Mouse (Mus musculus): ENCODE data around the gene Lss. TPM values are rescaled to one million over a fixed set of nuclear protein-coding genes. Genes with fewer than 3 reads are reported as not detected.

Gene Lss
- polyA plus RNA-seq, 1 experiment = 111 TPM

DNA sequence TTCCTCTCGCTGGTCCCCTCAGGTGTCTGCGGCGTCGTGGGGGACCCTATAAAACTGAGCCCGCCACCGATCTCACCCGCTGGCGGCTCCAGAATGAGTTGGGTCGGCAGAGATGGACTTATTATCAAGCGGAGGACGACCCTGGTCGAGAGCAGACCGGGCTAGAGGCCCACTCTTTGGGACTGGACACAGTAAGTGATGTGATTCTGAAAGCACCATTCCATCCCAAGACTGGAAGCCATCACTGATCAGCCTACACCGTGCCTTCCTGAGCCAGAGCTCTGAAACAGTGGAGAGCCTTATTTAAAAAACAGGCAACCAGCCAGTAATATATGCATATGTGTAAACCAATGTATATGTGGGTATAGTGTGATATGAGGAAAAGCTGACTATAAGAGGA lies 440 bp downstream of the Lss start:
- peak overlapping the region; percentile 32 for H3K9ac ChIP-seq (ENCODE audit: low read depth, poor library complexity, severe bottlenecking)
- no peak for TF ChIP-seq EP300 (IDR thresholded peaks at IDR 0.05; ENCODE audit: insufficient read depth, low read depth, low read length)
- TF ChIP-seq POLR2A (IDR thresholded peaks at IDR 0.05; ENCODE audit: insufficient read depth, low read length) = no peak
- no peaks in the 10 kb centered on the region for H3K9me3 ChIP-seq (replicated peaks; ENCODE audit: control insufficient read depth, insufficient read depth, low read length, poor library complexity, severe bottlenecking)
- no peaks in the 10 kb centered on the region for H3K27me3 ChIP-seq (ENCODE audit: control insufficient read depth, insufficient read depth, low read length, poor library complexity, severe bottlenecking)
- no peak overlapping the region for H3K27ac ChIP-seq (ENCODE audit: insufficient read depth, low read length)
- H3K4me3 ChIP-seq (ENCODE audit: low read depth, low read length) = peak overlapping the region; percentile 81
- no peaks in the 10 kb centered on the region for H3K4me1 ChIP-seq (ENCODE audit: control insufficient read depth, insufficient read depth, low read length)
- peaks cover 20% of the 10 kb centered on the region for H3K36me3 ChIP-seq (ENCODE audit: control insufficient read depth, insufficient read depth, low read length, poor library complexity, severe bottlenecking)

DNA sequence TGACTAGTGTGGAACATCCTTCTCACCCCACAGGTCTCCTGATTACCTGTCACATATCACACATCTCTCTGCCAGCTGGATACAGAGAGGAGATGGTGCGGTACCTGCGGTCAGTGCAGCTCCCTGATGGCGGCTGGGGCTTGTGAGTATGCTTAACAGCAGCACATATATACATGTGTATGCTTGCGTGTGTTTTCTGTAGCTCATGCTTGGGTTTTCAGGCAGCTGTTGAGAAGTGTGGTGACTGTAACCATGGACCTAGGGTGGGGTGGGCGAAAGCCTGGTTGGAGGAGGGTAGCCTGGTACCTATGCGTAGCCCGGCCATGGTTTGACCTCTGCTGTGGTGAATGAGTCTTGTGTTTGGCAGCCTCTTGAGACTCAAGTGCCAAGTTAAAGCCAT lies 4.1 kb downstream of the Lss start:
- no peaks in the 10 kb centered on the region for H3K27me3 ChIP-seq (ENCODE audit: control insufficient read depth, insufficient read depth, low read length, poor library complexity, severe bottlenecking)
- no peak overlapping the region for H3K27ac ChIP-seq (ENCODE audit: insufficient read depth, low read length)
- no peak overlapping the region for H3K4me3 ChIP-seq (ENCODE audit: low read depth, low read length)
- no peak overlapping the region for H3K9ac ChIP-seq (ENCODE audit: low read depth, poor library complexity, severe bottlenecking)
- no peaks in the 10 kb centered on the region for H3K4me1 ChIP-seq (ENCODE audit: control insufficient read depth, insufficient read depth, low read length)
- peaks cover 28% of the 10 kb centered on the region for H3K36me3 ChIP-seq (ENCODE audit: control insufficient read depth, insufficient read depth, low read length, poor library complexity, severe bottlenecking)
- no peak for TF ChIP-seq EP300 (IDR thresholded peaks at IDR 0.05; ENCODE audit: insufficient read depth, low read depth, low read length)
- TF ChIP-seq CTCF (IDR thresholded peaks at IDR 0.05; ENCODE audit: low read depth, low read length) = no peak
- TF ChIP-seq POLR2A (IDR thresholded peaks at IDR 0.05; ENCODE audit: insufficient read depth, low read length) = no peak
- no peaks in the 10 kb centered on the region for H3K9me3 ChIP-seq (replicated peaks; ENCODE audit: control insufficient read depth, insufficient read depth, low read length, poor library complexity, severe bottlenecking)

DNA sequence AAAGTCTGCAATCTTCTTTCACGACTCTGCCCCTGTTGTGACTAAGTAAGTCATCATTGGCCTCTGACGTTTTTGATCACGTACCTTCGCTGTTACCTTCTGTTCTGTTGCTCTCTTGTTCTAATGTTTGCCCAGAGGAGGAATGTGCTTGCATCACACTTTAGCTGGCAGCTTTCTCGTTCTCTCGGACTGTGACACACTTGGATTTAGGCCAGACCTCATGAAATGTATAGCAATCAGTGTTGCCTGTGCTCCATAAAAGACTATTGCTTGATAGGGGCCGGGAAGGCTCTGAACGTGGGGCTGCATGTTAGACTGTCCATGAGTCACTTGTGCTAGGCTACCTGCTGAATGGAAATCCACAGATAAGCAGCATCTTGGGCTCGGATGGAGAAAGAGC lies 6.2 kb downstream of the Lss start:
- H3K9ac ChIP-seq (ENCODE audit: low read depth, poor library complexity, severe bottlenecking) = no peak overlapping the region
- no peak for TF ChIP-seq EP300 (IDR thresholded peaks at IDR 0.05; ENCODE audit: insufficient read depth, low read depth, low read length)
- no peak for TF ChIP-seq CTCF (IDR thresholded peaks at IDR 0.05; ENCODE audit: low read depth, low read length)
- no peak for TF ChIP-seq POLR2A (IDR thresholded peaks at IDR 0.05; ENCODE audit: insufficient read depth, low read length)
- no peaks in the 10 kb centered on the region for H3K9me3 ChIP-seq (replicated peaks; ENCODE audit: control insufficient read depth, insufficient read depth, low read length, poor library complexity, severe bottlenecking)
- peaks cover 43% of the 10 kb centered on the region for H3K36me3 ChIP-seq (ENCODE audit: control insufficient read depth, insufficient read depth, low read length, poor library complexity, severe bottlenecking)
- H3K27ac ChIP-seq (ENCODE audit: insufficient read depth, low read length) = no peak overlapping the region
- H3K27me3 ChIP-seq (ENCODE audit: control insufficient read depth, insufficient read depth, low read length, poor library complexity, severe bottlenecking) = no peaks in the 10 kb centered on the region
- no peak overlapping the region for H3K4me3 ChIP-seq (ENCODE audit: low read depth, low read length)
- H3K4me1 ChIP-seq (ENCODE audit: control insufficient read depth, insufficient read depth, low read length) = no peaks in the 10 kb centered on the region

DNA sequence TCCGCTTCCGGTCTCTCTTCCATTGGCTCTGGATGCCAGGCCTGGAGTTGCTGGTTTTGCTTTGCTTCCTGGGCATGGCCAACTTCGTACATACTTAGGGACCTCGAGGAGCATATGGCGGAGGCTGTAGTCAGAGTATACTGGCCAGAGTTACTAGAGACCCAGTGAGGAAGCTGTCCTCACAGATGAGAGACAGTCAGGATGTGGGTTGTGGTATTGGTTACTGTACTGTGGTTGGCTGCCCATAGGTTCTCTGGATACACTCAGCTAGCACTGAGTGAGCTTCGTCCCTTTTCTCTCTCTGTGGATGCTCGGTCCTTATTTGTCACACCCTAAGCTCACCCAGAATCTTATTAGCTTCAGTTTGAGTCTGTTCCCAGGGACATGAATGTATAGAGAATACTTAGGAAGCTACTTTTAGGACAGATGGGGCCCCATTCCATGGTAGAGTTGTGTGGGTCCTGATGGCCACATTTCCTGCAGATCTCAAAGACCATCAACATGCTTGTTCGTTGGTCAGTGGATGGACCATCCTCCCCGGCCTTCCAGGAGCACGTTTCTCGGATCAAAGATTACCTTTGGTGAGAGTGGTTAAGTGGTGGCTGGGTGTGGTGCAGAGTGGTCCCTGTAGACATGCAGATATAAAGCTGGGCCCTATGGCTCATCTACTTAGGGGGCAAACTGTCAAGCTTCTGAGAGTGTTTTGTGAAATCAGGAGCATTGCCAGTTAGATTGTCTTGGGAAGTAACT lies 10.1 kb downstream of the Lss start:
- H3K4me1 ChIP-seq (ENCODE audit: control insufficient read depth, insufficient read depth, low read length) = no peaks in the 10 kb centered on the region
- H3K27me3 ChIP-seq (ENCODE audit: control insufficient read depth, insufficient read depth, low read length, poor library complexity, severe bottlenecking) = no peaks in the 10 kb centered on the region
- H3K9me3 ChIP-seq (replicated peaks; ENCODE audit: control insufficient read depth, insufficient read depth, low read length, poor library complexity, severe bottlenecking) = no peaks in the 10 kb centered on the region
- TF ChIP-seq EP300 (IDR thresholded peaks at IDR 0.05; ENCODE audit: insufficient read depth, low read depth, low read length) (no peak), POLR2A (IDR thresholded peaks at IDR 0.05; ENCODE audit: insufficient read depth, low read length) (no peak), CTCF (IDR thresholded peaks at IDR 0.05; ENCODE audit: low read depth, low read length) (no peak)
- no peak overlapping the region for H3K4me3 ChIP-seq (ENCODE audit: low read depth, low read length)
- H3K36me3 ChIP-seq (ENCODE audit: control insufficient read depth, insufficient read depth, low read length, poor library complexity, severe bottlenecking) = peaks cover 29% of the 10 kb centered on the region
- H3K27ac ChIP-seq (ENCODE audit: insufficient read depth, low read length) = no peak overlapping the region
- no peak overlapping the region for H3K9ac ChIP-seq (ENCODE audit: low read depth, poor library complexity, severe bottlenecking)

DNA sequence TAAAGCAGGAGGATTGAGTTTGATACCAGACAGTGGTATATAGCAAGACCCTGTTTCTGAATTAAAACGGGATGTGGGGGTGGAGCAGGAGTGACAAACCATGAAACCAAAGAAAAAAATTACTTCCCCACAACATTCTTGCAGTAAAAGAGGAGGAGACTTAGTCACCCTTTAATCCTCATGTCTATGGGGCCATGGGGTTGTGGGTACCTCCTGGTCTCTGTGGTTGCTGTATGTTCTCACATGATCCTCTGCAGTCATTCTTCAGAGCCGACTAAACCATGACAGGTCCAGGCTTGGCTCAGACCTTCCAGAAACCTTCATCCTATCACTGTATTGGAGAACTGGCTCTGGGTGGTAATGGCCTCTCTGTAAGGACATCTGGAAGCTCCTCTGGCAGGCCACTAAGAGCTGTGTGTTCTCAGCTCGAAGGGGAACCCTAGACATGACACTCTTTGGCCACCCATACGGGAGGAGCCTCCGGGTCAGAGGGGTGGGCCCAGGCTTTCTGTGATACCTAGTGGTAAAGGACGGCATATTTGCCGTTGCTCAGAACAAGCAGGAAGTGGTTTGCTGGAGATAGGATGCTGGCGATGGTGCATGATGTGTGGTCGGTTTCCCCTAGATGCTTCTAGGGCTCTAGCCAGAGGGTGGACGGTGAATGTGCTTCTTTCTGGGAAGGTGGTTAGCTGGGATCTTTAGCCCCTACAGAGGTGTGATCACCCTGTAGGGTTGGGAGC lies 11.4 kb downstream of the Lss start:
- Histone ChIP-seq H3K27ac (ENCODE audit: insufficient read depth, low read length) (no peak overlapping the region), H3K36me3 (ENCODE audit: control insufficient read depth, insufficient read depth, low read length, poor library complexity, severe bottlenecking) (peaks cover 31% of the 10 kb centered on the region), H3K27me3 (ENCODE audit: control insufficient read depth, insufficient read depth, low read length, poor library complexity, severe bottlenecking) (no peaks in the 10 kb centered on the region), H3K4me1 (ENCODE audit: control insufficient read depth, insufficient read depth, low read length) (no peaks in the 10 kb centered on the region), H3K4me3 (ENCODE audit: low read depth, low read length) (no peak overlapping the region), H3K9me3 (replicated peaks; ENCODE audit: control insufficient read depth, insufficient read depth, low read length, poor library complexity, severe bottlenecking) (no peaks in the 10 kb centered on the region), H3K9ac (ENCODE audit: low read depth, poor library complexity, severe bottlenecking) (no peak overlapping the region)
- TF ChIP-seq POLR2A (IDR thresholded peaks at IDR 0.05; ENCODE audit: insufficient read depth, low read length) = no peak
- TF ChIP-seq CTCF (IDR thresholded peaks at IDR 0.05; ENCODE audit: low read depth, low read length) = no peak
- no peak for TF ChIP-seq EP300 (IDR thresholded peaks at IDR 0.05; ENCODE audit: insufficient read depth, low read depth, low read length)

DNA sequence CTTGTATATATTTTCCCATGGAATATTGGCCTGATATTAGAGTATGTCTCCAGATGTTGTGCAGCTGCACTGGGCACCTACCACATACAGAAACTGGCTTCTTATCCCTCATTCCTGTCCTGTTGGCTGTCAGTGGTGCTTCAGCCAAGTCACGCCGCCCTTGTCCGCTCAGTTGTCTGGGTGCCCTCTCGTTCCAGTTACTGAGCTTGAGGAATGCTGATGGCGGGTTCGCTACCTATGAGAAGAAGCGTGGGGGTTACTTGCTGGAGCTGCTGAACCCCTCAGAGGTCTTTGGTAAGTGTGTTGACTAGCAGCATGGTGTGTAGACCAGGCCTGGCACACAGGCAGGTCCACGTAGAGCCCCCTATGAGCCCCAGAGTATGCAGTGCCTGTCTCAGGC lies 15.2 kb downstream of the Lss start:
- no peak overlapping the region for H3K9ac ChIP-seq (ENCODE audit: low read depth, poor library complexity, severe bottlenecking)
- peaks cover 29% of the 10 kb centered on the region for H3K36me3 ChIP-seq (ENCODE audit: control insufficient read depth, insufficient read depth, low read length, poor library complexity, severe bottlenecking)
- TF ChIP-seq EP300 (IDR thresholded peaks at IDR 0.05; ENCODE audit: insufficient read depth, low read depth, low read length) = no peak
- TF ChIP-seq CTCF (IDR thresholded peaks at IDR 0.05; ENCODE audit: low read depth, low read length) = no peak
- TF ChIP-seq POLR2A (IDR thresholded peaks at IDR 0.05; ENCODE audit: insufficient read depth, low read length) = no peak

More for the DNA sequence above, 15.2 kb downstream of the Lss start:
- no peaks in the 10 kb centered on the region for H3K4me1 ChIP-seq (ENCODE audit: control insufficient read depth, insufficient read depth, low read length)
- no peaks in the 10 kb centered on the region for H3K9me3 ChIP-seq (replicated peaks; ENCODE audit: control insufficient read depth, insufficient read depth, low read length, poor library complexity, severe bottlenecking)
- H3K4me3 ChIP-seq (ENCODE audit: low read depth, low read length) = no peak overlapping the region
- H3K27ac ChIP-seq (ENCODE audit: insufficient read depth, low read length) = no peak overlapping the region
- no peaks in the 10 kb centered on the region for H3K27me3 ChIP-seq (ENCODE audit: control insufficient read depth, insufficient read depth, low read length, poor library complexity, severe bottlenecking)
